Mouse (Mus musculus) right cerebral cortex, postnatal 36 days (tissue): Measurements from ENCODE around the gene Cwh43.

Experiments used
- DNase-seq, 2 experiments: peaks; one replicate each; pipeline ENCODE4 v3.0.0; 2022; ENCODE audit warnings: low spot score in 2 of 2, mixed read lengths in 1 of 2

The Cwh43 gene

GRCm38 (mm10) chr5:73399768-73400526, 5.9 kb upstream of the Cwh43 start:
- DNase-seq, result no peak

- DNase-seq, result no peak
Measured at GRCm38 (mm10) chr5:73401341-73401740, 4.5 kb upstream of the Cwh43 start.

- no peak for DNase-seq
Measured at GRCm38 (mm10) chr5:73402911-73403310, 3.0 kb upstream of the Cwh43 start.

GRCm38 (mm10) chr5:73403311-73404068, 2.4 kb upstream of the Cwh43 start:
- DNase-seq, result no peak

- no peak for DNase-seq
Measured at GRCm38 (mm10) chr5:73404790-73405189, 1.1 kb upstream of the Cwh43 start.

GRCm38 (mm10) chr5:73406861-73407260, 986 bp downstream of the Cwh43 start:
- no peak for DNase-seq

GRCm38 (mm10) chr5:73409970-73410369, 4.1 kb downstream of the Cwh43 start:
- DNase-seq, result no peak

GRCm38 (mm10) chr5:73411771-73412170, 5.9 kb downstream of the Cwh43 start:
- DNase-seq, result no peak

GRCm38 (mm10) chr5:73414172-73414571, 8.3 kb downstream of the Cwh43 start:
- DNase-seq, result no peak

GRCm38 (mm10) chr5:73419045-73419695, 13.3 kb downstream of the Cwh43 start:
- no peak for DNase-seq

GRCm38 (mm10) chr5:73426824-73427223, 20.9 kb downstream of the Cwh43 start:
- no peak for DNase-seq

- DNase-seq, result peak; percentile 74 to 81
Measured at GRCm38 (mm10) chr5:73431581-73431980, 25.7 kb downstream of the Cwh43 start.

- DNase-seq, result no peak
Measured at GRCm38 (mm10) chr5:73432805-73433204, 26.9 kb downstream of the Cwh43 start.

GRCm38 (mm10) chr5:73434764-73435163, 28.9 kb downstream of the Cwh43 start:
- DNase-seq, result no peak

GRCm38 (mm10) chr5:73442176-73442575, 36.3 kb downstream of the Cwh43 start:
- DNase-seq, result no peak

- peak in 1 of 2 experiments; percentile 18 for DNase-seq
Measured at GRCm38 (mm10) chr5:73450276-73450675, 44.4 kb downstream of the Cwh43 start.

GRCm38 (mm10) chr5:73454502-73455306, 48.8 kb downstream of the Cwh43 start:
- no peak for DNase-seq

GRCm38 (mm10) chr5:73455307-73455687, 49.4 kb downstream of the Cwh43 start:
- DNase-seq, result no peak

- no peak for DNase-seq
Measured at GRCm38 (mm10) chr5:73468462-73469433, 62.9 kb downstream of the Cwh43 start.
